31 mouse cellular contexts compared by ENCODE assay signal in genomic region chr17:3777691-3778090, GRCm38 (mm10).
"Had no signal": no experiment of that assay in that cellular context is flagged by ENCODE, and none has a peak within 500 bp of the region (broad histone marks: within the 10 kb centered on the region; RNA-seq: fewer than 3 reads in every experiment).

No protein-coding gene starts in this region.

- H3K27ac ChIP-seq: heart, adult 2 months; heart, embryonic 10.5 days; heart, embryonic 13.5 days; heart, embryonic 15.5 days; hindbrain, embryonic 10.5 days; hindbrain, embryonic 12.5 days; hindbrain, embryonic 13.5 days; hindbrain, embryonic 14.5 days; hindbrain, embryonic 15.5 days; hindbrain, postnatal 0 days; intestine, embryonic 15.5 days; kidney, postnatal 0 days; layer of hippocampus, adult 2 months; left cerebral cortex, adult 2 months had no signal

- H3K9ac ChIP-seq: heart, embryonic 12.5 days; heart, embryonic 13.5 days; heart, embryonic 15.5 days; hindbrain, embryonic 12.5 days; hindbrain, embryonic 13.5 days; hindbrain, embryonic 14.5 days; hindbrain, embryonic 15.5 days; intestine, embryonic 15.5 days had no signal

- H3K4me2 ChIP-seq: heart, embryonic 11.5 days; heart, embryonic 12.5 days; heart, embryonic 13.5 days; heart, embryonic 15.5 days; hindbrain, embryonic 12.5 days; hindbrain, embryonic 13.5 days; hindbrain, embryonic 14.5 days; hindbrain, embryonic 15.5 days; intestine, embryonic 15.5 days had no signal

- H3K9me3 ChIP-seq: heart, embryonic 10.5 days; heart, embryonic 12.5 days; heart, embryonic 13.5 days; heart, embryonic 15.5 days; hindbrain, embryonic 10.5 days; hindbrain, embryonic 12.5 days; hindbrain, embryonic 13.5 days; hindbrain, embryonic 15.5 days; intestine, embryonic 15.5 days had no signal

- ATAC-seq: hindbrain, embryonic 16.5 days; hindbrain, postnatal 0 days; inflammation-experienced regulatory T-cells, adult 6 months; intestine, embryonic 15.5 days; intestine, embryonic 16.5 days; intestine, postnatal 0 days had no signal

- DNase-seq: heart, adult 18-20 months; heart, adult 2 months; heart, postnatal 10 days; heart, postnatal 14 days; heart, postnatal 36 days; heart, postnatal 4 days; kidney, adult 11 months; kidney, adult 18-20 months; kidney, postnatal 10 days; kidney, postnatal 4 days; layer of hippocampus, adult 9-11 months; layer of hippocampus, postnatal 36 days had no signal

- H3K4me3 ChIP-seq: heart, adult 2 months; heart, embryonic 10.5 days; heart, embryonic 12.5 days; heart, embryonic 13.5 days; heart, embryonic 15.5 days; hindbrain, embryonic 10.5 days; hindbrain, embryonic 12.5 days; hindbrain, embryonic 13.5 days; hindbrain, embryonic 15.5 days; intestine, embryonic 15.5 days; layer of hippocampus, adult 2 months; left cerebral cortex, adult 2 months had no signal

- H3K27me3 ChIP-seq: heart, embryonic 12.5 days; heart, embryonic 13.5 days; heart, embryonic 15.5 days; hindbrain, embryonic 12.5 days; hindbrain, embryonic 13.5 days; hindbrain, embryonic 15.5 days; intestine, embryonic 15.5 days had no signal

- H3K4me1 ChIP-seq: heart, embryonic 10.5 days; heart, embryonic 12.5 days; heart, embryonic 13.5 days; heart, embryonic 15.5 days; hindbrain, embryonic 12.5 days; hindbrain, embryonic 13.5 days; hindbrain, embryonic 15.5 days; intestine, embryonic 15.5 days had no signal

- H3K36me3 ChIP-seq: heart, embryonic 10.5 days; heart, embryonic 12.5 days; heart, embryonic 13.5 days; heart, embryonic 15.5 days; hindbrain, embryonic 10.5 days; hindbrain, embryonic 12.5 days; hindbrain, embryonic 13.5 days; hindbrain, embryonic 15.5 days; intestine, embryonic 15.5 days had no signal
